Mouse (Mus musculus) layer of hippocampus, postnatal 14 days (tissue): ENCODE measurements at regions not wholly inside any gene's neighbourhood (a gene's known extent, or its start where the extent isn't known, plus 50 kb on each side); places are given as distances from the start of the nearest gene placed in this dataset.

ENCODE experiments used
- DNase-seq, 2 experiments: peaks; one replicate each; pipeline ENCODE4 v3.0.0; 2021 to 2022; ENCODE audit warnings: low spot score in 2 of 2, mixed read lengths in 1 of 2

GRCm38 (mm10) chr3:101224091-101224490 lies 63.6 kb downstream of the Cd2 start:
- DNase-seq, result no peak

- no peak for DNase-seq
Observed at GRCm38 (mm10) chr3:101219897-101220296, 67.8 kb downstream of the Cd2 start.

- no peak for DNase-seq
Observed at GRCm38 (mm10) chr3:101216711-101217110, 71.0 kb downstream of the Cd2 start.

GRCm38 (mm10) chr3:101213212-101213562 lies 74.6 kb downstream of the Cd2 start:
- DNase-seq, result no peak

GRCm38 (mm10) chr3:101212403-101213211 lies 75.1 kb downstream of the Cd2 start:
- DNase-seq, result peak; percentile 26 to 41

- DNase-seq, result no peak
Observed at GRCm38 (mm10) chr3:101211936-101212335, 75.8 kb downstream of the Cd2 start.

- no peak for DNase-seq
Observed at GRCm38 (mm10) chr3:101209546-101209945, 78.2 kb downstream of the Cd2 start.

GRCm38 (mm10) chr3:101208751-101209150 lies 79.0 kb downstream of the Cd2 start:
- DNase-seq, result no peak

GRCm38 (mm10) chr3:101206172-101206571 lies 81.6 kb downstream of the Cd2 start:
- DNase-seq, result peak in 1 of 2 experiments; percentile 10

GRCm38 (mm10) chr3:101194725-101195124 lies 84.6 kb upstream of the Ptgfrn start:
- DNase-seq, result no peak

- DNase-seq, result no peak
Observed at GRCm38 (mm10) chr3:101194319-101194718, 84.2 kb upstream of the Ptgfrn start.

- peak in 1 of 2 experiments; percentile 31 for DNase-seq
Observed at GRCm38 (mm10) chr3:101191298-101191986, 81.4 kb upstream of the Ptgfrn start.

GRCm38 (mm10) chr3:101181958-101182357 lies 71.9 kb upstream of the Ptgfrn start:
- DNase-seq, result no peak

GRCm38 (mm10) chr3:101173954-101174353 lies 63.9 kb upstream of the Ptgfrn start:
- no peak for DNase-seq

- DNase-seq, result no peak
Observed at GRCm38 (mm10) chr3:101170037-101171019, 60.2 kb upstream of the Ptgfrn start.

GRCm38 (mm10) chr3:101167026-101167425 lies 56.9 kb upstream of the Ptgfrn start:
- DNase-seq, result no peak

GRCm38 (mm10) chr3:101166580-101166979 lies 56.5 kb upstream of the Ptgfrn start:
- no peak for DNase-seq

- DNase-seq, result no peak
Observed at GRCm38 (mm10) chr3:101165261-101165660, 55.2 kb upstream of the Ptgfrn start.

- DNase-seq, result no peak
Observed at GRCm38 (mm10) chr3:101164771-101165170, 54.7 kb upstream of the Ptgfrn start.

GRCm38 (mm10) chr3:101163991-101164434 lies 53.9 kb upstream of the Ptgfrn start:
- DNase-seq, result no peak
